Mouse (Mus musculus): ENCODE results near the gene Car2.

Gene Car2

DNA sequence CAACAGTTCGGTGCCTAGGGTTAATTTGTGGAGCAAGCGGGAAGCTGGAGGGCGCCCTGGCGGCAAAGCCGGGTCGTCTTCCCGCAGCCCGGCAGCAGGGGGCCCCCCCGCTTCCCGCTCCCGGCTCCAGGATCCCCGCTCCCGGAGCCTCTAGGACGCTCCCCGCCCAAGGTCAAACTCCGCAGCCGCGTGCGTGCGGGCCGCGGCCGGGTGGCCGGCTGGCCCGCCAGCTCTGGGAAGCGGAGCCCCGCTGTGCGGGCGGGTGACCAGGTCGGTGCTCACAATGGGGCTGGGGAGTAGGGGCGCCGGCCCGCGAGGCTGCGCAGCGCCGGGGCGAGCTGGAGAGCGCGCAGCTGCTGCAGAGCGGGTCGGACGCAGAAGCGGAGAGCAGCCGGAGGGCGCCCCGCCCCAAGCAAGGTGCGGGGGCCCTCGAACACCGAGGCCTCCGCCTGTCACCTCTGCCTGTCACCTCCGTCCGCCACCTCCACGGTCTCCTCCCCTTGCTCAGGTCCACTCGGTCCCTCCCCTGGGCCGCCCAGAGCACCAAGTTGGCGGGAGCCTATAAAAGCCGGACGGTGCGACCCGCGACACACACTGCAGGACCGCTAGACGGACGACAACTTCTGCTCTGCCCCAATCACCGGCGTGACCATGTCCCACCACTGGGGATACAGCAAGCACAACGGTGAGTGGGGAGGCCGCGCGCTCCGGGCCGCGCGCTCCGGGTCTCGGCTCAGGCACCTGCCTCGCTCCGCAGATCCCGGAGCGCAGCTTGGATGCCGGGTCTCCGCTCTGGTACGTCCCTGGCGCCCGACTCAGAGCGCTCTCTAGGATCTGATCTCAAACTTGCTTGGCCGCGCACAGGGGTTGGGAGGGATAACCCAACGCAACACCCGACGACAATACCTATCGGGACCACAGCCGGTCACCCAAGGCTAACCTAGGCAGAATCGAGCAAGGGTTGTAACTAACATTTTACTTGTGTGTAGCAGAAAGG lies at the start of gene Car2:
Car2 (plus strand) TSS at position 172 of the 997 bp plus-strand sequence.
- peak; percentile 54 for DNase-seq (ENCODE audit: low spot score)

DNA sequence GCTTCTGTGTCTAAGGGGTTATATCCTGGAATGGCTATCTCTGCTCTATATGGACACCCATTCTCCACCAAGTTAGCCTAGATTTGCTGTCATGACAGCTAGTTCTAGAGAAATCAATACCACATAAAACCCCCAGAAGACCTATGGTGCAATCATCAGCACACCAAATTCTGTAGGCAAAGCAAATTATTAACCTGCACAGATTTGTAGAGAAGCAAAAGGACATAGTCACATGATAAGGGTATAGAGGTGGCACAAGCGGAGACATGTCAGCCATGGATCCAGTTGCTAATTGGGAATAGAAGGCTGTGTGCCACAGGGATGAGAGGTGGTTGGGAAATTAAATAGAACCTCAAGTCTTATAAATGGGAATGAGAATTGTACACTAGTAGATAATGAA lies 47.1 kb upstream of the Car2 start:
- DNase-seq (ENCODE audit: low spot score), result no peak

DNA sequence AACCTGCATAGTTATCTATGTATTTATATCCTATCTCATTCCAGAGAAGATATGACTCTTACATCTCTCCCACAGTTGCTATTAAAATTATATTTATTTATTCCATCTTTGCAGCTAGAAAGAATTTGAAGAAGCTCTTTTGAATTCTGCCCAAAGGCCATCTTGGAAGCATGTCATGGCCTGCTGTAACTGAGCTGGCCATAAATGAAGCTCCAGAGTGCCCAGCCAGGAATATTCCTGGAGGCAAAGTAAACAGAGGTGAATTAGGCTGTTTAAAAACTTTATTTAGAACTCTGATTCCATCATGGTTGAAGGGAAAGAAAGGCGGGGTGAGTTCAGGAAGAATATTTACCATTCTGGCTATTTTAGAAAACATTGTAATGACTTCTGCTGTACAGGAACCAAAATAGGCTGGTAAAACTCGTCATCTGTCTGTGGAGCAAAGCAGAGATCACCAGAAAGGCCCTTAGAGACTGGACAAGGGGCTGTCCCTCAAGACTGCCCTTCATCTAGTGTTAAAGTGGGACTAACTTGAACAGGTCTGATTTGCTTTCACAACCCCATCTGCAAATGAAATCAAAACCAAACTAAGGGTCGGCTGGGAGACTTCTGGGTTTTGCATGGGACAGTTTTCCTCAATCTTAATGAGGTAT lies 46.5 kb upstream of the Car2 start:
- DNase-seq (ENCODE audit: low spot score), result no peak

DNA sequence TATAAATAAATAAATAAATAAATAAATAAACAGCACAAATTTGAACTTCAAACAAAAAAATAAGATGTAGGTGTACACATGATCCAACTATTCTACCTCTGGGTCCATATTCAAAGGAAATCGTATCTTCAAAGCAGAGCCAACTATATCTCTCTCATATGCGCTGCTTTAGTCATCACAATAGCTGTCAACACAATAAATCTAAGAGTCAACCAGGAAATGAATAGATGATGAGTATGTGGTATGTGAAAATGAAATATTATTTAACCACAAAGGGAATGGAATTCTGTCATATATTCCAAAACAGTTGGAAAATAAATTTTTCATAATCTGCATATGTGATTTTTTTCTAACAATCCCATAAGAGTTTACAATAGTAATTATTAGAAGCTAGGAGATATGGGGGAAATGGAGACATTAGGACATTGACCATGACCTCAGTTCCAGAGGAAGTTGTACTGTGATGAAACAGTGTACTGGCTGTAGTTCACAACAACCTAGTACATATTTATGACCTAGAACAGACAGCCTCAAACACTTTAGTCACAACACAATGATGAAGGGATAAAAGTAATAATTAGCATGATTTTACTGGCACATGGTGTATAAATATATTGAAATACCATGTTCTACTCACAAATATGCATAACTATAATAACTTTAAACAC lies 37.4 kb upstream of the Car2 start:
- DNase-seq (ENCODE audit: low spot score), result no peak

DNA sequence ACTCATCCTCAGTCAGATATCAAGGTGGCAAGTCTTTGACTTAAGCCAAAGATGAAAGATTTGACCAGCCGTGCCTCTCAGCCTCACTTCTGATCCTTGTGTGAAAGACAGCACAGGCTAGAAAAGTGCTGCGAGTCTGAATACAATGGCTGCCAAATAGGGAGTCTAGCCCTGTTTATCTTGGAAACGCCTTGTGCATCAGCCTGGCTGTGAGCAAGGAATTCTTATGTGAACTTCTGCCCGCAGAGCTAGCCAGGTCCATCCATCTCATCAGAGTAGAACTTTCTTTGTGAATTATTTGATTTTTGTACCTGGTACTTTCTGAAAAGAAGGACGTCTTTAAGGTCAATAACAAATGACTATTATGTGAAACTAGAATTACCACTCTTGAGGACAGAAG lies 32.1 kb upstream of the Car2 start:
- DNase-seq (ENCODE audit: low spot score), result no peak

DNA sequence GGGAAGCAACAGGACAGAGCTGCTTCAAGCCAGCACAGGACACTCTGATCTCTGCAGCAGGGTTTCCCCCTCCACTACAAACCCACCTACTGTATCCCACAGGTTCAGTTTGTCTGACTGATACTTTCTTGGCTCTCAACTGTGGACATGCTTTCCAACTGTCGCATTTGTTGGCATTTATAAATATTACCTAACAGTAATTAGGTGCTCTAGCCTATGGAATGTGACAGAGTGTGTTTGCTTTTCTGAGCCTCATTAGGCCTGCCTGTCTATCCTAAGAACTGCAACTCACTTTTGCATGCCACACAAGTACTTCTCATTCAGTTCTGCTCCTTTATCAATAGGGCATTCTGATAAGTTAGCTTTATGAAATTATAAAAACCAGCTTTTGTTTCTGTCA lies 31.6 kb upstream of the Car2 start:
- DNase-seq (ENCODE audit: low spot score), result no peak

DNA sequence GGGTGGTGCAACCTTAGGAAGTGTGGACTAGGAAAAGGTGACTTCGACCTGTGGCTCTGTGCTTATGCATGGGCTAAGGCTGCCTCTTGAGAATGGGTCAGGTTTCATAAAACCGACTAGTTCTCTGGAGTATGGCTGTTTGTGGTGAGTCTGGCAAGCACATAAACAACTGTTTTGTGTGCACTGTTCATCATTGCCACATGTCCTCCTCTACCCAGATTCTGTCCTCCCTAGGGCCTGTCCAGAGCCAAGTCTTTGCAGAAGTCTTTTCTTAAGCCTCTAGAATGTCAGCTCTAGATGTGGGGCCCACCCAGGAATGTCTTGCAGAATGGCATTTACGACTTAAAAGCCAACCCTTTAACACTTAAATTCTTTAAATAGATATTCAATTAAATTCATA lies 28.2 kb upstream of the Car2 start:
- no peak for DNase-seq (ENCODE audit: low spot score)

DNA sequence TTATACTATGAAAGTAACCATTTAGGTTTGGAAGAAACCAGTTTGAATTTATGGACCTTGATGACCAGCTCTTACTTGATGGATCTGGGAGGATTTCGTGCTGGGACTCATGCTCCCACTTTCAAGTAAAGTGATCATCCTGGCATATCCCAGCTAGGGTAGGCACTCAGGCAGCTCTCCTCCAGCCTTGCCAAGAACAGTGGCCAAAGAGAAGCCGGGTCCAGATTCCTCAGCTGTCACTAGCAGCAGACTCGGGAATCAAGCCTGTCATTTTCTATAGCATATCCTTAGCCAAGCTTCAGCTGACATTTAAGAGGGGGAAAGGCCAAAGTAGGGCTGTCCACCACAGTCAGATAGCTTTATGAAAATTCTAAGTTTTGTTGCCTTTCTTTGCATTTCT lies 25.8 kb upstream of the Car2 start:
- no peak for DNase-seq (ENCODE audit: low spot score)

DNA sequence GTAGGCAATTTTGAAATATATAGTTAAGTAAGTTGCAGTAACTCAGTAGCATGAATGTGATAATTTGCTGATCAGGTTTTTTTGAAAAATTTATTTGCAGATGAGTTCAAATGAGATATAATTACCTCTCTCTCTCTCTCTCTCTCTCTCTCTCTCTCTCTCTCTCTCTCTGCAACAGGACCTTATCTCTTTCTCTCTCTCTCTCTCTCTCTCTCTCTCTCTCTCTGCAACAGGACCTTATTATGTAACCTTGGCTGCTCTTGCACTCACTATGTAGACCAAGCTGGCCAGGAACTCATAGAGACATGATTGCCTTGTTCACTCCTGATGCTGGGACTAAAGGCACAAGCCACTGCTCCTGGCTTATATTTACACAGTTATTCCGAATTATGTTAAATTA lies 24.9 kb upstream of the Car2 start:
- DNase-seq (ENCODE audit: low spot score), result no peak

DNA sequence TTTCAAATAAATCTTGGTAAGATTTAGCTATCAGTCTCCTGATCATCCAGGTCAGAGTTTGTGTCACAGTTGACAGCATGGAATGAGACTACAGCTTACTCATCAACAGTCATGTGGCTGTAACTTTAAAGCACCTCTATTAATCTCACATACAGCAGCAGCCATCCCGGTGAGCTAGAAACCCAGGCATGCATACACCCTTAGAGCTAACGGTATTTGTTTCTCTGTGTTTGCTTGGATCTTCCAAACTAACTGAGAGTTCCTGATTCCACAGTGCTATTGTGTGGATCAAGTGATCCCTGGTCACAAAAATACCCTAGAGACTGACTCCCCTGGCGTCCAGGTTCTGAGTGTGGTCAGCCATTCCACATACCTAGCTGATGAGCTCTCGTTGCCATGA lies 24.3 kb upstream of the Car2 start:
- DNase-seq (ENCODE audit: low spot score), result no peak

DNA sequence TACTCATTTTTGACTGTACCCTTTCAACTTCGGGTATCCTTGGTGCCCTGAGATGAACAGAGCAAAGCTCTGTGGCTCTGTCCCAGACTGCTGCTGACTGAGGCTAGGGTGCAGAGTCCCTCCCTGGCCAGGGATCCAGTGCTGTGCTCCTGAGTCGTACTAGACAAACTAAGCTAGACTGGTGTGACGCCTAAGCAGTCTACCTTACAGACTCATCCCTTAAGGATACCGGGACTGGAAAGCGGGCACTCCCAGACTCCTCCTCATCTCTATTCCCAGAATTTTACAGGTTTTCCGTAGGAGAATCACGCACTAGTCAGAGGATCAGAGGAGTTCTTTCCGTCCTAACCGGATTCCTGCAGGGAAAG lies 23.4 kb upstream of the Car2 start:
- no peak for DNase-seq (ENCODE audit: low spot score)

DNA sequence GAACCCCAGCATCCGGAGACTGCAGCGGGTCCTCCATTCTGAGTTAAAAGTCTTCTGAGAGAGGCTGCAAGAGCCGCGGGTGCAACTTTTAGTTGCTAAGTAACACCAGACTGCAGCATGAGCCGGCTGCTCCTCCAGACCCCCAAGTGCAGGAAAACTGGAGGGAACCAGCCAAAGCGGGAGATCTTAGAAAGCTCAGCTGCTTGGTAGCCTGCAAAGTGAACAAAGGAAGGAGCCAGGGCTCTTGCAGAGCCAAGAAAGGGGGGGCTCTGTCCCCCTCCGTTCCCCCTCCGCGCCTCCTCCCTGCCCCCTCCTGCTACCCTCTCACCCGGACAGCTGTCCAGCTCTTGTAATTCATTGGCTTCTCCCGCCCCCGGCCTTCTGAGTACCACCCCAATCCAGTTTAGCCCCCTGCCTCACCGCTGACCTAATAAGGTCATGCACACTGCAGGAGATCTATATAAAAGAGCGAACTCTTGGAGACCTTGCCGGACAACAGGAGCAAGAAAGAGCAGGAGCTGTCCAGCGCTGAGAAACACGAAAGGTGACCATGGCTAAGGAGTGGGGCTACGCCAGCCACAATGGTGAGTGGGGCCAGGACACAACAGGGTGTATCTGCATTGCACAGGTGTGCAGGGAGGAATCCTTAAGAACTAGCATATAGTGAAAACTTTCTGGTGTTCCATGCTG lies 22.9 kb upstream of the Car2 start, which contains the start of gene Car3:
Car3 (plus strand) TSS at position 491 of the 690 bp plus-strand sequence.
- no peak for DNase-seq (ENCODE audit: low spot score)

DNA sequence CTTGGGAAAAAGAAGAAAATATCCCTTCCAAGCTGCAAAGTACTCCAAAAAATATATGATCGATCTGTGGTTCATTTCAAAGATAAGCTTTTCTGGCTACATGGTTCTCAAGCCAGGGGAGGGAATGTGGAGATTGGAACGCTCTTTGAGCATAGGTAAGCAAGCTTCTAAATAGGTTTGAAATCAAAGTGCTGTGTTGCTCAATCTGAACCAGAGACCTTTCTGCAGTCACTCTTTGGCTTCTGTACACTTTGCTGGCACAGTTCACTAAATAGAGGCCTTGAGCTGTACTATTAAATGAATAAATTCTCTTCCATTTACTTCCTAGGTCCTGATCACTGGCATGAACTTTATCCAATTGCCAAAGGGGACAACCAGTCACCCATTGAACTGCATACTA lies 22.2 kb upstream of the Car2 start:
- no peak for DNase-seq (ENCODE audit: low spot score)

DNA sequence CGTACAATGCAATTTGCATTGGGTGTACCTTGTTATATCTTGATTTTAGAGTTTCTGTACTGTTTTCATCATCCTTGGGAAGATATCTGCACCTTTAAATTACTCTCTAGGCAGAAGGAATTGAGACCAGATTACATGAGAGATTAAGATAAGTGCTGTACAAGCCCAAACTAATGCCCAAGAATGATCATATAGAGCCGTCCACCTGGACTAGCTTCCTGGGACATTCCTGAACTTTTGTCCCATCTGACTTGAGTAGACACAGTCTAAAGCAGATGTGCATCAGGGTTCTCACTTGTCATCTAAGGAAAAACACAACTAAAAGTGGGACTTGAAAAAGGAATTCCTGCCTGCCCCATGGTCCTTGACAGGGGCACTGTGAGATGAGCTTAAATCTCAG lies 20.1 kb upstream of the Car2 start:
- DNase-seq (ENCODE audit: low spot score), result no peak

DNA sequence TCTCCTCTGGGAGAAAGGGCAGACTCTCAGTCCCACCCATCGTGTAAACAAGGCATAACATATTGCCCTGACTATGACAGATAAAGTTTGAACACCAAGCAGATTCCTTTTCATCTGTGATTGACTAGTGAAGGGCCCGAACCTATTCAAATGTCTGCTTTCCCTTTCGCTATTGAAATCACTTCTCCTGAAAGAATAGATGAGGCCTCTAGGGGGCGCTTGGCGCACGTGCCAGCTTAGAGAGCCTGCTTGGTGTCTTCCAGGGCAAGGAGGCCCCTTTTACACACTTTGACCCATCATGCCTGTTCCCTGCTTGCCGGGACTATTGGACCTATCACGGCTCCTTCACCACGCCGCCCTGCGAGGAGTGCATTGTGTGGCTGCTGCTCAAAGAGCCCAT lies 16.3 kb upstream of the Car2 start:
- peak; percentile 29 for DNase-seq (ENCODE audit: low spot score)

DNA sequence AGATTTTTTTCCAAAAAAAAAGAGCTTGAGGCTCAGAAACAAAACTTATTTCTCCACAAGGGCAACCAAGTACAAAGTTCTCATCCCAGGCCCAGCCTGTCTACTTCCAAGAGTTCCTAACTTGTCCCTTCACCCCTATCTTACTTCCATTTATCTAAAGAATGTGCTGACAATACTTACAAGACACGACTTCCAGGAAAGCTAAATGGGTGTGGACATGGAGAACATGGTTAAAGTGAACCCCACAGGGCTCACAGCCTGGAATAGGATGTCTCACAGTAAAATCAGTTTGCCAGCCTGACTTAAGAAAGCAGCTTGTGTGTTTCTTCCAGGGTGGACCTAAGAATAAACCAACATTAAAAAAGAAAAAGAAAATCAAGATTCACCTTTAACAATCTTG lies 15.5 kb upstream of the Car2 start:
- no peak for DNase-seq (ENCODE audit: low spot score)

DNA sequence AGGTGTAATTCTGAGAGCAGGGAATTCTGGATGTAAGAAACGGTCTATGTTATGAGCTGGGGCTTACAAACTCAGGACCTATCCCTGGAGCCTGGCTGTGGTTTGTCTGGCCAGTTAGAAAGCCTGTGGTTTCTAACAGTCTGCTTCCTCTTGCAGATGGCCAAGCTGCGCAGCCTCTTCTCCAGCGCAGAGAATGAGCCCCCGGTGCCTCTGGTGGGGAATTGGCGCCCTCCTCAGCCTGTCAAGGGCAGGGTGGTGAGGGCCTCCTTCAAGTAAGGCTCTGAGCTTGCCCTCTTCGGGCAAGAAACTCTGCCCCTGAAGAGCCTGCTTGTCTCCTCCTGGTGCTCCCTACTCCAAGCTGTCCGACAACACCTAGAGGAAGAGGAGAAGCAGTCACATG lies 14.7 kb upstream of the Car2 start:
- no peak for DNase-seq (ENCODE audit: low spot score)

DNA sequence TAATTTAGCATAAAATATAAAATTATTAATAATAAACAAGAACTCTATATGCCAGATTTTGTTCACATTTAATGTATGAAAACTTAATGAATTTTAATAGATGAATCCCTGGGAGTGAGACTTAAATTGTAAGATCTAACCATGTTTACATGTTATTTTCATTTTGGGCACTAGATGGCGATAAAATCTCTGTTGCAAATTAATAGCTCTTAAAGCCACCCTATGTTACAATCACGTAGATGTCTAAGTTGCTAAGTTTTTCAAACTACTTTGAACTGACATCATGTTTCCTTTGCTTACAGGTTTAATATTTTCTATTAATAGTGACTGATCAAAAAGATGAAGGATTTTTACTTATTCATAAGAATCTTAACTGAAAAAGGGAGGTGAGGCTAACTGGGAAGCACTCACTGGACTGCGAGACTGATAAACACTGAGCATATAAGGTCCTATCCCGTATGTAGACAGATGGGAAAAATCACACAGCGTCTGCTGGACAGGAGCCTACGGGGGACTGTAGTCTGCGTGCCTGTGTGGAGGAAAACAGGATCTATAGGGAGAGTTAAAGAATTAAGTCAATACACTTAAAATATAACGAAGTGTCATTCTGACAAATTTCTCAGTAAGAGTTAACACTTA lies 11.6 kb upstream of the Car2 start:
- no peak for DNase-seq (ENCODE audit: low spot score)

DNA sequence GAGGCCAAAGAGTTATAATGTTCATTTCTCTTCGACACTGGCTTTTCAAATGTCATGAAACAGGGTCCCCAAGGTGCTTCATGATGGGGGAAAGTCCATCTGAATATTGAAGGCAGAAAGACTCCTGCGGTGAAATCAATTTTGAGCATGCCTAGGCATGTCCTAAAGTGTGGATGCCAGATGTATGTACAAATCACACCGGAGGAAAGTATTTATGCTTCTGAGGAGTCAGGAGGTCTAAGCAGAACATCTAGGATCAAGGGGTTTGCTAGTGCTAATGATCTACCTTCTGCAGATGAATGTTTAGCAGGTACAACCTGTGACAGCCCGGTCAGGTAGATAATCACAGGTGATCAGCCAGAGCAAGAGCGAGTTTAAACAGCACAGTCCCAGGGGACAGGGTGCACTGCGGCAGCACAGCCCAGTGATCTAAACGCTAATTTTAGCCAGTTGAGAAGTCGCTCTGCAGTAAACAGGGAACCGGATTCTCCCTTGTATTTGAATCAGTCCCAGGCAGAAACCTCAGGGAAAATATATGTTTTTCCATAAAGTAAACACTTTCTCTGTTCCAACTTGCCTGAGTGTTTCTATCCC lies 9.7 kb upstream of the Car2 start:
- DNase-seq (ENCODE audit: low spot score), result no peak

DNA sequence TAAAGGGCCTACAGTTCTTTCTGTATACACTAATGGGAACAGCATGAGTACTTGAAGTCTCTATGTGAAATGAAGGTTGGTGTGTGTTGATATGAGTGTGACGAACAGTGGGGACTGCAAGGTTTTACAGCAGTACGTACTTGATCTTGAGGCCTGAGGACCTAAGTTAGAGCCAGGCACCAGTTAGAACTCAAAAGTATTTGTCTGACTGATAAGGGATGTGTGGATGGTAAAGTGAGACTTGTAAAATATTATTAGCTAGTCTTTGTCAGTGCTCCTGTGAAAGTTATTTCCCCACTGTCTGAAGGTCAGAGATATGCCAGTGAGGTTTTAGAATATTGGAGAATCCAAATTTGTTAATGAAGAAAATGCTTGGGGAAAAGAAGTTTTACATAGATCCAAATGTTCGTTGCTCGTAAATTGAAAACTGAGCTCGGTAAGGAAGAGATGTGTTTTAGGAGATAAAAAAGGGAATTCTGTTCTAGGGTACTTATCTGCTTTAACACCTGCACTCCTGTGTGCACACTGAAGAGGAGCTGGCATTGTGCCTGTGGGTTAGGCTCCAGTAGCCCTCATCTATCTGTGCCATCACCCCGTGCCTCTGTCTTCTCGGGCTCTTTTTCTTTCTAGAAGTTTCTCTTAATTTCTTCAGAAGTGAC lies 8.7 kb upstream of the Car2 start:
- DNase-seq (ENCODE audit: low spot score), result no peak

DNA sequence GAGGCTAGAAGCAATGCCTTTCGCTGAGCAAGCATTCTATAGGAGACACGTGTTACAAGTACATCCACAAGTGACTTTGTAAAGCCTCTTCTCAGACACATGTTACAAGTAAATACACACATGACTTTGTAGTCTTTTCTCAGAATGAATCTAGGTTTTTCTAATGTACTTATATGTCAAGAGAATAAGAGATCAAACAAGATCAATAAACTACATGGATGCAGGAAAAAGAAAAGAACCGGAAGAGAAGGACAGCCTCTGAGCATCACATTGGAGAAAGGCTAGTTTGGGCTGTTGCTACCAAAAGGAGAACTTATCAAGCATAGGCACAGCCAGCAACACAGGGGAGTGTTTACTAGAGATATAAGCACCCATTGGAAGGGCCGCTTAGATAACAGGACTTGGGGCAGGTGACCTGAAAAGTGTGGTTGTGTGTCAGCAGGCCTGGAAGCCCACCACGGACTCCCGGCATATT lies 7.3 kb upstream of the Car2 start:
- no peak for DNase-seq (ENCODE audit: low spot score)
